Mouse (Mus musculus): ENCODE measurements around the gene Dusp3.

Gene Dusp3

GRCm38 (mm10) chr11:101976949-101977348 is 9.9 kb downstream of the Dusp3 start:
- CTCF ChIA-PET, result interaction anchor here (0.6 kb wide), 1 partner anchor 73 kb away, joined by 3 read pairs; no protein-coding TSS in a partner anchor

GRCm38 (mm10) chr11:101974923-101975322 is 11.9 kb downstream of the Dusp3 start:
- CTCF ChIA-PET, result interaction anchor here (1.1 kb wide), 1 partner anchor 12 kb away, joined by 3 read pairs; the partner anchor contains the start of gene Dusp3

- CTCF ChIA-PET, result interaction anchor here (1.1 kb wide), 1 partner anchor 12 kb away, joined by 3 read pairs; the partner anchor contains the start of gene Dusp3
These were observed 12.6 kb downstream of the Dusp3 start for GRCm38 (mm10) chr11:101974181-101974580.

- CTCF ChIA-PET, result interaction anchor here (0.5 kb wide), 1 partner anchor 11 kb away, joined by 5 read pairs; the partner anchor contains the start of gene Cfap97d1
These were observed 13.3 kb downstream of the Dusp3 start for GRCm38 (mm10) chr11:101973496-101973895.

- CTCF ChIA-PET, result no interaction called here
These were observed 14.2 kb downstream of the Dusp3 start for GRCm38 (mm10) chr11:101972651-101973050.

GRCm38 (mm10) chr11:101972097-101972496 is 14.7 kb downstream of the Dusp3 start:
- CTCF ChIA-PET, result no interaction called here

- CTCF ChIA-PET, result no interaction called here
These were observed 15.4 kb downstream of the Dusp3 start for GRCm38 (mm10) chr11:101971410-101971809.

- CTCF ChIA-PET, result interaction anchor here (0.7 to 0.8 kb wide), 2 partner anchors 12 to 70 kb away, joined by 3 to 5 read pairs; no protein-coding TSS in a partner anchor
These were observed 17.0 kb downstream of the Dusp3 start for GRCm38 (mm10) chr11:101969835-101970234.

- CTCF ChIA-PET, result interaction anchor here (0.7 to 1.2 kb wide), 6 partner anchors 23 to 69 kb away, joined by 3 to 6 read pairs (median 5); no protein-coding TSS in a partner anchor
These were observed 18.0 kb downstream of the Dusp3 start for GRCm38 (mm10) chr11:101968791-101969190.

GRCm38 (mm10) chr11:101968311-101968710 is 18.5 kb downstream of the Dusp3 start:
- CTCF ChIA-PET, result interaction anchor here (0.7 to 1.2 kb wide), 5 partner anchors 22 to 54 kb away, joined by 3 to 6 read pairs (median 5); no protein-coding TSS in a partner anchor

GRCm38 (mm10) chr11:101966965-101967614 is 19.7 kb downstream of the Dusp3 start, which contains the start of gene Sost:
Gene Sost (minus strand): TSS chr11:101967015.
- CTCF ChIA-PET, result interaction anchor here (0.6 kb wide), 1 partner anchor 604 kb away, joined by 3 read pairs; no protein-coding TSS in a partner anchor

GRCm38 (mm10) chr11:101965553-101965952 is 21.3 kb downstream of the Dusp3 start:
- CTCF ChIA-PET, result interaction anchor here (0.6 to 2.0 kb wide), 3 partner anchors 14 to 62 kb away, joined by 6 to 11 read pairs (median 7); no protein-coding TSS in a partner anchor

- CTCF ChIA-PET, result interaction anchor here (0.6 to 2.0 kb wide), 3 partner anchors 13 to 169 kb away, joined by 7 to 11 read pairs (median 8); no protein-coding TSS in a partner anchor
These were observed 22.2 kb downstream of the Dusp3 start for GRCm38 (mm10) chr11:101964647-101965046.

GRCm38 (mm10) chr11:101963473-101964291 is 23.1 kb downstream of the Dusp3 start:
- CTCF ChIA-PET, result interaction anchor here (0.6 kb wide), 1 partner anchor 82 kb away, joined by 3 read pairs; no protein-coding TSS in a partner anchor

GRCm38 (mm10) chr11:101963043-101963442 is 23.8 kb downstream of the Dusp3 start:
- CTCF ChIA-PET, result no interaction called here

- CTCF ChIA-PET, result interaction anchor here (0.8 kb wide), 1 partner anchor 327 kb away, joined by 3 read pairs; the partner anchor contains the start of gene Tmub2
These were observed 29.3 kb downstream of the Dusp3 start for GRCm38 (mm10) chr11:101957476-101957875.

GRCm38 (mm10) chr11:101953441-101953840 is 33.4 kb downstream of the Dusp3 start:
- CTCF ChIA-PET, result no interaction called here

GRCm38 (mm10) chr11:101952541-101953341 is 34.1 kb downstream of the Dusp3 start:
- CTCF ChIA-PET, result interaction anchor here (0.6 to 1.8 kb wide), 2 partner anchors 12 to 146 kb away, joined by 4 to 7 read pairs; no protein-coding TSS in a partner anchor

- CTCF ChIA-PET, result no interaction called here
These were observed 36.8 kb downstream of the Dusp3 start for GRCm38 (mm10) chr11:101950021-101950420.

GRCm38 (mm10) chr11:101946525-101946924 is 40.3 kb downstream of the Dusp3 start:
- CTCF ChIA-PET, result interaction anchor here (1.7 kb wide), 1 partner anchor 22 kb away, joined by 5 read pairs; no protein-coding TSS in a partner anchor

- CTCF ChIA-PET, result interaction anchor here (0.7 kb wide), 1 partner anchor 15 kb away, joined by 3 read pairs; no protein-coding TSS in a partner anchor
These were observed 43.8 kb downstream of the Dusp3 start for GRCm38 (mm10) chr11:101943055-101943454.
